Mouse (Mus musculus) ES-E14 (cell line): ENCODE measurements around the gene Edrf1. TPM values are rescaled to one million over a fixed set of nuclear protein-coding genes. Genes with fewer than 3 reads are reported as not detected.

ENCODE experiments used
- DNase-seq: peaks from one replicate; pipeline ENCODE4 v3.0.0-alpha.2; 2013; ENCODE audit warnings: low read depth, low spot score
- H3K27ac ChIP-seq: 2 replicates; pipeline ENCODE4 v1.5.1; 2012; ENCODE audit warnings: low read depth, mild to moderate bottlenecking, low read length, moderate library complexity, mixed read lengths; ENCODE audit not compliant: poor library complexity, insufficient read depth, severe bottlenecking
- H3K36me3 ChIP-seq: 2 replicates; pipeline ENCODE4 v1.6.1; 2012; ENCODE audit warnings: mild to moderate bottlenecking, low read length, moderate library complexity, mixed read lengths; ENCODE audit not compliant: control insufficient read depth, poor library complexity, insufficient read depth, severe bottlenecking
- H3K4me1 ChIP-seq, 2 experiments: fragments of 150-350 bp in 1 of 2; sonication (generic) in 1 of 2; 2 replicates each; pipeline ENCODE4 v1.6.1; 2012; ENCODE audit warnings: low read length in 2 of 2, mild to moderate bottlenecking in 1 of 2, mixed read lengths in 1 of 2; ENCODE audit not compliant: control insufficient read depth in 2 of 2, insufficient read depth in 2 of 2, poor library complexity in 1 of 2
- H3K4me3 ChIP-seq, 2 experiments: fragments of 150-350 bp in 1 of 2; sonication (generic) in 1 of 2; 2 replicates each; pipeline ENCODE4 v1.5.1; 2012; ENCODE audit warnings: low read length in 2 of 2, low read depth in 1 of 2, mild to moderate bottlenecking in 1 of 2, mixed read lengths in 1 of 2; ENCODE audit not compliant: insufficient read depth in 1 of 2, poor library complexity in 1 of 2, severe bottlenecking in 1 of 2
- H3K9ac ChIP-seq: 2 replicates; pipeline ENCODE4 v1.6.1; 2012; ENCODE audit warnings: low read depth, mild to moderate bottlenecking, low read length, mixed read lengths; ENCODE audit not compliant: poor library complexity, insufficient read depth, severe bottlenecking
- H3K9me3 ChIP-seq: fragments of 150-350 bp; sonication (generic); 2 replicates; pipeline ENCODE4 v1.6.1; 2012; ENCODE audit warnings: low read depth, mild to moderate bottlenecking, low read length; ENCODE audit not compliant: control insufficient read depth, insufficient read depth
- CHD2 ChIP-seq: IDR thresholded peaks from 2 replicates; pipeline ENCODE4 v1.6.1; 2014; ENCODE audit warnings: mild to moderate bottlenecking, low read depth, low read length, inconsistent platforms
- HCFC1 ChIP-seq: IDR thresholded peaks from 2 replicates; pipeline ENCODE4 v1.6.1; 2012; ENCODE audit warnings: low read length, inconsistent platforms, borderline replicate concordance; ENCODE audit not compliant: insufficient read depth
- MAFK ChIP-seq: IDR thresholded peaks from 2 replicates; pipeline ENCODE4 v1.6.1; 2014; ENCODE audit warnings: mild to moderate bottlenecking, low read depth, low read length, inconsistent platforms; ENCODE audit not compliant: insufficient read depth
- ZC3H11A ChIP-seq: IDR thresholded peaks from 2 replicates; pipeline ENCODE4 v1.6.1; 2012; ENCODE audit warnings: low read depth, mild to moderate bottlenecking, inconsistent platforms, low read length, borderline replicate concordance
- ZNF384 ChIP-seq: IDR thresholded peaks from 2 replicates; pipeline ENCODE4 v1.6.1; 2012; ENCODE audit warnings: low read depth, low read length, inconsistent platforms
- in situ Hi-C, 2 experiments: fragments of 600-800 bp; cut with MboI; formaldehyde crosslinking; loops; one replicate each; pipeline ENCODE4 v1.15.1; 2025; ENCODE audit warnings: low sequenced_read_pairs in 2 of 2, inconsistent platforms in 1 of 2; ENCODE audit not compliant: unreplicated experiment in 2 of 2
- total RNA-seq: library from RNA; depleted of rRNA; stranded (reverse); fragments of 300-350 nt; gene quantifications from 2 replicates; pipeline ENCODE4 v1.2.3, GENCODE M21; 2012; rRNA removed

Edrf1 gene
- total RNA-seq: 35.7 and 42.8 TPM in 2 replicates

- Histone ChIP-seq H3K36me3 (peaks cover 15% of the 10 kb centered on the region), H3K4me1 (peaks cover 0 to 4% of the 10 kb centered on the region in 2 experiments; a peak in 2 of 4 replicates), H3K9ac (peak within 1 kb of the TSS; percentile 93), H3K4me3 (peak within 1 kb of the TSS; percentile 76 to 85), H3K9me3 (no peaks in the 10 kb centered on the region), H3K27ac (peak within 1 kb of the TSS; percentile 66)
- DNase-seq: peak; percentile 98
- in situ Hi-C loops: no loop called here
- TF ChIP-seq MAFK (no peak), ZNF384 (no peak), CHD2 (peak; percentile 99)
Measured at GRCm38 (mm10) chr7:133637361-133638305, at the start of gene Edrf1. Gene Edrf1, plus strand, starts transcription at chr7:133637543.

DNA sequence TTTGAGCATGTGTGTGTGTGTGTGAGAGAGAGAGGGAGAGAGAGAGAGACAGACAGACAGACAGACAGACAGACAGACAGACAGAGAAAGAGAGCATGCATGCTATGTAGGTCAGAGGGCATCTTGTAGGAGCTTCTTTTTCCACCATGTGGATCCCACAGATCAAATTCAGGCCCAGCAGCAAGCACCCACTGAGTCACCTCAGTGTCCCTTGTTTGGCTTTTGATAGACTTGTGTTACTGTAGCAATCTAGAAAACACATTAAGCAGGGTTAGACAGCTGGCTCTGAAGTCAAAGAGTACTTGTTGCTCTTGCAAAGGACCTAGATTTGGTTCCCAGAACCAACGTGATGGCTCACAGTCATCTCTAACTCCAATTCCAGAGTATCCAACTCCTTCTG is 45.6 kb upstream of the Edrf1 start:
- no peak overlapping the region for H3K4me3 ChIP-seq
- no peaks in the 10 kb centered on the region for H3K9me3 ChIP-seq
- in situ Hi-C loops: no loop called here
- no peak for DNase-seq
- no peaks in the 10 kb centered on the region for H3K36me3 ChIP-seq
- no peak for TF ChIP-seq ZNF384
- no peak for TF ChIP-seq MAFK
- TF ChIP-seq CHD2: no peak
- TF ChIP-seq HCFC1: no peak
- no peak for TF ChIP-seq ZC3H11A
- no peaks in the 10 kb centered on the region for H3K4me1 ChIP-seq
- H3K9ac ChIP-seq: no peak overlapping the region
- no peak overlapping the region for H3K27ac ChIP-seq

- no peaks in the 10 kb centered on the region for H3K36me3 ChIP-seq
- in situ Hi-C loops: no loop called here
- DNase-seq: no peak
- no peak overlapping the region for H3K4me3 ChIP-seq
- H3K27ac ChIP-seq: no peak overlapping the region
- no peak overlapping the region for H3K9ac ChIP-seq
- TF ChIP-seq ZNF384: no peak
- TF ChIP-seq CHD2: no peak
- TF ChIP-seq ZC3H11A: no peak
- TF ChIP-seq MAFK: no peak
- TF ChIP-seq HCFC1: no peak
- peaks cover 4 to 8% of the 10 kb centered on the region in 2 experiments; a peak in 3 of 4 replicates for H3K4me1 ChIP-seq
- no peaks in the 10 kb centered on the region for H3K9me3 ChIP-seq
Measured at GRCm38 (mm10) chr7:133600558-133600957, 36.8 kb upstream of the Edrf1 start.

- H3K36me3 ChIP-seq: no peaks in the 10 kb centered on the region
- H3K9me3 ChIP-seq: no peaks in the 10 kb centered on the region
- peaks cover 4 to 8% of the 10 kb centered on the region in 2 experiments; a peak in 3 of 4 replicates for H3K4me1 ChIP-seq
- TF ChIP-seq HCFC1 (no peak), ZNF384 (no peak), MAFK (no peak), CHD2 (no peak), ZC3H11A (no peak)
- no peak within 1 kb of the TSS for H3K27ac ChIP-seq
- no peak for DNase-seq
- in situ Hi-C loops: no loop called here
- H3K9ac ChIP-seq: no peak within 1 kb of the TSS
- H3K4me3 ChIP-seq: no peak within 1 kb of the TSS
Measured at GRCm38 (mm10) chr7:133602058-133602457, 35.3 kb upstream of the Edrf1 start, which contains the start of gene Tex36. Gene Tex36, minus strand, starts transcription at chr7:133602158.
